Mouse (Mus musculus): ENCODE data around the gene Tfip11. TPM values are rescaled to one million over a fixed set of nuclear protein-coding genes. Genes with fewer than 3 reads are reported as not detected.

The Tfip11 gene
- polyA plus RNA-seq, 1 experiment from 2014 or later: 32.9 TPM

- H3K4me2 ChIP-seq (ENCODE audit: low read depth): peak within 1 kb of the TSS; percentile 78
- 1% methylated on average over 64 of the region's 64 CpGs for WGBS
- no peak within 1 kb of the TSS for H3K27ac ChIP-seq (ENCODE audit: low read depth, low read length)
- H3K36me3 ChIP-seq (ENCODE audit: control insufficient read depth, insufficient read depth, low read length): peaks cover 8% of the 10 kb centered on the region
- no peaks in the 10 kb centered on the region for H3K27me3 ChIP-seq (ENCODE audit: control insufficient read depth, insufficient read depth, low read length)
- DNase-seq (ENCODE audit: low spot score): peak; percentile 85
- peak; percentile 68 for ATAC-seq (ENCODE audit: insufficient read depth, low FRiP score, low TSS enrichment)
- H3K4me3 ChIP-seq (ENCODE audit: low read depth, low read length): peak within 1 kb of the TSS; percentile 53
- H3K4me1 ChIP-seq (ENCODE audit: control insufficient read depth, insufficient read depth, low read length): peaks cover 15% of the 10 kb centered on the region
- peak within 1 kb of the TSS; percentile 82 for H3K9ac ChIP-seq (ENCODE audit: low read length)
- no peaks in the 10 kb centered on the region for H3K9me3 ChIP-seq (ENCODE audit: control insufficient read depth, low read length)
These were observed 16.5 kb downstream of the Tfip11 start, which contains the start of the genes Srrd and Hps4 for GRCm38 (mm10) chr5:112342463-112343204. Srrd (minus strand) TSS chr5:112343040. Hps4 (plus strand) TSS chr5:112343083.

DNA sequence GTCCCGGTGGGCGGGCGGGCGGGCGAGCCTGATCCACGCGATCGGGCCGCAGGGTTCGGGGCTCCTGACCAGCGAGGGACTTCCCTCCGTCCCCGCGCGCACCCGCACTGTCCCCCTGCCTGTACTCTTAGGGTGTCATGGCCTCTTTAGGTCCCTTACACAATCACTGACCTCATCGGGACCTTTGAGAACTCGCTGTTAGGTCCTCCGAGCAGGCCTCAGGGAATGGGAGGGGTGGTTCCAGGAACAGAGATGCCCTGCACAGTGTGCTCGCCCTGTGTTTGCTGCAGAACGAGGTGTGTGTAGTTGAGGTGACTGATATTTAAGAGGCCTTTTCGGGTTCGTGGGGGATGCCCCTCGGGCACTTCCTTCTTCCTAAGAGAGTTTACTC is 17.0 kb downstream of the Tfip11 start:
- Histone ChIP-seq H3K36me3 (ENCODE audit: control insufficient read depth, insufficient read depth, low read length) (peaks cover 5% of the 10 kb centered on the region), H3K4me2 (ENCODE audit: low read depth) (peak overlapping the region; percentile 78), H3K27me3 (ENCODE audit: control insufficient read depth, insufficient read depth, low read length) (no peaks in the 10 kb centered on the region), H3K9me3 (ENCODE audit: control insufficient read depth, low read length) (no peaks in the 10 kb centered on the region), H3K4me1 (ENCODE audit: control insufficient read depth, insufficient read depth, low read length) (peaks cover 15% of the 10 kb centered on the region), H3K27ac (ENCODE audit: low read depth, low read length) (no peak overlapping the region), H3K4me3 (ENCODE audit: low read depth, low read length) (peak overlapping the region; percentile 53), H3K9ac (ENCODE audit: low read length) (peak overlapping the region; percentile 82)
- DNase-seq (ENCODE audit: low spot score) (no peak), ATAC-seq (ENCODE audit: insufficient read depth, low FRiP score, low TSS enrichment) (peak; percentile 48; the same call in 1 of the 2 replicates)
- WGBS: under 1% methylated on average over 24 of the region's 24 CpGs

- no peaks in the 10 kb centered on the region for H3K9me3 ChIP-seq (ENCODE audit: control insufficient read depth, low read length)
- H3K4me3 ChIP-seq (ENCODE audit: low read depth, low read length): no peak overlapping the region
- DNase-seq (ENCODE audit: low spot score): no peak
- H3K4me2 ChIP-seq (ENCODE audit: low read depth): no peak overlapping the region
- no peak for ATAC-seq (ENCODE audit: insufficient read depth, low FRiP score, low TSS enrichment)
- peaks cover 5% of the 10 kb centered on the region for H3K36me3 ChIP-seq (ENCODE audit: control insufficient read depth, insufficient read depth, low read length)
- H3K4me1 ChIP-seq (ENCODE audit: control insufficient read depth, insufficient read depth, low read length): peaks cover 15% of the 10 kb centered on the region
- no peak overlapping the region for H3K9ac ChIP-seq (ENCODE audit: low read length)
- WGBS: 78% methylated on average over 6 of the region's 6 CpGs
- H3K27ac ChIP-seq (ENCODE audit: low read depth, low read length): no peak overlapping the region
- no peaks in the 10 kb centered on the region for H3K27me3 ChIP-seq (ENCODE audit: control insufficient read depth, insufficient read depth, low read length)
These were observed 18.2 kb downstream of the Tfip11 start for GRCm38 (mm10) chr5:112344092-112344960.

GRCm38 (mm10) chr5:112346211-112346965 is 20.2 kb downstream of the Tfip11 start:
- Histone ChIP-seq H3K4me3 (ENCODE audit: low read depth, low read length) (no peak overlapping the region), H3K27ac (ENCODE audit: low read depth, low read length) (no peak overlapping the region), H3K36me3 (ENCODE audit: control insufficient read depth, insufficient read depth, low read length) (peaks cover 3% of the 10 kb centered on the region), H3K9me3 (ENCODE audit: control insufficient read depth, low read length) (no peaks in the 10 kb centered on the region), H3K27me3 (ENCODE audit: control insufficient read depth, insufficient read depth, low read length) (no peaks in the 10 kb centered on the region), H3K4me1 (ENCODE audit: control insufficient read depth, insufficient read depth, low read length) (peaks cover 15% of the 10 kb centered on the region), H3K9ac (ENCODE audit: low read length) (no peak overlapping the region), H3K4me2 (ENCODE audit: low read depth) (no peak overlapping the region)
- DNase-seq (ENCODE audit: low spot score) (no peak), ATAC-seq (ENCODE audit: insufficient read depth, low FRiP score, low TSS enrichment) (no peak)
- WGBS: 87% methylated on average over 16 of the region's 16 CpGs

GRCm38 (mm10) chr5:112349169-112349568 is 23.0 kb downstream of the Tfip11 start:
- H3K4me2 ChIP-seq (ENCODE audit: low read depth): no peak overlapping the region
- no peak overlapping the region for H3K9ac ChIP-seq (ENCODE audit: low read length)
- H3K36me3 ChIP-seq (ENCODE audit: control insufficient read depth, insufficient read depth, low read length): peaks cover 3% of the 10 kb centered on the region
- H3K4me3 ChIP-seq (ENCODE audit: low read depth, low read length): no peak overlapping the region
- H3K9me3 ChIP-seq (ENCODE audit: control insufficient read depth, low read length): no peaks in the 10 kb centered on the region
- no peak for DNase-seq (ENCODE audit: low spot score)
- WGBS: 89% methylated on average over 8 of the region's 8 CpGs
- peaks cover 5% of the 10 kb centered on the region; the same call in 1 of the 2 replicates for H3K4me1 ChIP-seq (ENCODE audit: control insufficient read depth, insufficient read depth, low read length)
- H3K27me3 ChIP-seq (ENCODE audit: control insufficient read depth, insufficient read depth, low read length): no peaks in the 10 kb centered on the region
- no peak for ATAC-seq (ENCODE audit: insufficient read depth, low FRiP score, low TSS enrichment)
- H3K27ac ChIP-seq (ENCODE audit: low read depth, low read length): no peak overlapping the region

GRCm38 (mm10) chr5:112355493-112355892 is 29.3 kb downstream of the Tfip11 start:
- Histone ChIP-seq H3K27me3 (ENCODE audit: control insufficient read depth, insufficient read depth, low read length) (no peaks in the 10 kb centered on the region), H3K36me3 (ENCODE audit: control insufficient read depth, insufficient read depth, low read length) (no peaks in the 10 kb centered on the region), H3K9me3 (ENCODE audit: control insufficient read depth, low read length) (no peaks in the 10 kb centered on the region), H3K4me3 (ENCODE audit: low read depth, low read length) (no peak overlapping the region), H3K9ac (ENCODE audit: low read length) (no peak overlapping the region), H3K4me1 (ENCODE audit: control insufficient read depth, insufficient read depth, low read length) (no peaks in the 10 kb centered on the region), H3K27ac (ENCODE audit: low read depth, low read length) (no peak overlapping the region), H3K4me2 (ENCODE audit: low read depth) (no peak overlapping the region)
- ATAC-seq (ENCODE audit: insufficient read depth, low FRiP score, low TSS enrichment) (no peak), DNase-seq (ENCODE audit: low spot score) (no peak)
- 94% methylated on average over 6 of the region's 6 CpGs for WGBS

DNA sequence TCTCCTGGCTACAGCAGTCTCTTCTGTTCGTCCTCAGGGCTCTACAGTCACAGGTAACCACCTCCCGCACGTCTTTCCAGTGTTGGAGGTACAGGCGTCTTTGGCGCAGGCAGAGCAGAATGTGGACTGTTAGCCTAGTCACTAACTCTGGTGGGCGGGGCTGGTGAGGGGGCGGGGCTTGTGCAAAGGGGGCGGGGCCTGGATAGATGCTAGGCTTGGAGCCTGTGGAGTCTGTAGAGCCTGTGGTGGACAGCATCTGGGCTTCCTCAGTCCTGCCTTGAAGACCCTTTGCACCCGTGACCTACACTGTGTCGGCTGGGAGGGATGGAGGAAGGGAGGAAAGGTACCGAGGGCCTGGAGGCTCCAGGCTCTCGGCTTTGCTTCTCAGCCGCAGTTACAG is 29.8 kb downstream of the Tfip11 start, which contains the start of gene Gm6583:
Gene Gm6583, minus strand, starts transcription at position 124 of the 400 bp plus-strand sequence.
- Histone ChIP-seq H3K4me3 (ENCODE audit: low read depth, low read length) (no peak within 1 kb of the TSS), H3K27me3 (ENCODE audit: control insufficient read depth, insufficient read depth, low read length) (no peaks in the 10 kb centered on the region), H3K9ac (ENCODE audit: low read length) (no peak within 1 kb of the TSS), H3K9me3 (ENCODE audit: control insufficient read depth, low read length) (no peaks in the 10 kb centered on the region), H3K36me3 (ENCODE audit: control insufficient read depth, insufficient read depth, low read length) (no peaks in the 10 kb centered on the region), H3K4me2 (ENCODE audit: low read depth) (no peak within 1 kb of the TSS), H3K4me1 (ENCODE audit: control insufficient read depth, insufficient read depth, low read length) (no peaks in the 10 kb centered on the region), H3K27ac (ENCODE audit: low read depth, low read length) (no peak within 1 kb of the TSS)
- ATAC-seq (ENCODE audit: insufficient read depth, low FRiP score, low TSS enrichment) (no peak), DNase-seq (ENCODE audit: low spot score) (no peak)
- 64% methylated on average over 13 of the region's 13 CpGs for WGBS

DNA sequence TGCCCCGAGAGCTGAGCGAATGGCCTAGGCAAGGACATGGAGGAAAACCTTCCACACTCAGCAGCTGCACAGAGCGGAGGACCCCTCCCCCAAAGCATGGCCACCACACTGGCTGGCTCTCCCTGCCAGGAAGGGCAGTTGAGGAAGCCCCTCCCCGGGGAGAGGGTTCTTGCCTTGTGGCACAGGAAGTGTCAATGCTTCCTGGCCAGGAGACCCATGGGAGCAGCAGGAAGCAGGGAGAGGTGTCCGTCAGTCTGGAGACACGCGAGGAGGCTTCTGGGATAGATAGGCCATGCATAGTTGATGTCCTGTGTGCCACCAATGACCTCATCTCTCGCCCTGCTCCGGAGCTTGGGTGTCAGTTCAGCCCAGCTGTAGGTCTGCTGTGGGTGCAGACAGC is 30.2 kb downstream of the Tfip11 start:
- no peaks in the 10 kb centered on the region for H3K27me3 ChIP-seq (ENCODE audit: control insufficient read depth, insufficient read depth, low read length)
- DNase-seq (ENCODE audit: low spot score) (no peak), ATAC-seq (ENCODE audit: insufficient read depth, low FRiP score, low TSS enrichment) (no peak)
- no peak overlapping the region for H3K4me2 ChIP-seq (ENCODE audit: low read depth)
- no peaks in the 10 kb centered on the region for H3K9me3 ChIP-seq (ENCODE audit: control insufficient read depth, low read length)
- no peak overlapping the region for H3K9ac ChIP-seq (ENCODE audit: low read length)
- H3K36me3 ChIP-seq (ENCODE audit: control insufficient read depth, insufficient read depth, low read length): no peaks in the 10 kb centered on the region
- 89% methylated on average over 9 of the region's 9 CpGs for WGBS
- H3K27ac ChIP-seq (ENCODE audit: low read depth, low read length): no peak overlapping the region
- no peaks in the 10 kb centered on the region for H3K4me1 ChIP-seq (ENCODE audit: control insufficient read depth, insufficient read depth, low read length)
- H3K4me3 ChIP-seq (ENCODE audit: low read depth, low read length): no peak overlapping the region
